Mouse (Mus musculus): ENCODE data around the gene Siglecf. TPM values are rescaled to one million over a fixed set of nuclear protein-coding genes. Genes with fewer than 3 reads are reported as not detected.

Siglecf gene
- total and polyA plus RNA-seq, 3 experiments = 0.14 TPM; not detected in 2

GRCm38 (mm10) chr7:43409084-43409483 is 57.9 kb downstream of the Siglecf start:
- no peaks in the 10 kb centered on the region for H3K4me1 ChIP-seq (ENCODE audit: control insufficient read depth, insufficient read depth, low read length)
- TF ChIP-seq EP300 (IDR thresholded peaks at IDR 0.05; ENCODE audit: insufficient read depth, low read depth, low read length) (no peak), POLR2A (IDR thresholded peaks at IDR 0.05; ENCODE audit: insufficient read depth, low read depth, low read length) (no peak), CTCF (IDR thresholded peaks at IDR 0.05) (no peak)

More at GRCm38 (mm10) chr7:43409084-43409483, 57.9 kb downstream of the Siglecf start:
- no peak for DNase-seq
- no peaks in the 10 kb centered on the region for H3K36me3 ChIP-seq (ENCODE audit: control insufficient read depth, insufficient read depth, low read length)
- intact Hi-C loops (cut with DNase I) = no loop called here
- H3K79me2 ChIP-seq (replicated peaks; ENCODE audit: control insufficient read depth, insufficient read depth, low read length) = no peaks in the 10 kb centered on the region
- H3K9ac ChIP-seq (ENCODE audit: low read depth, low read length) = no peak overlapping the region
- H3K27ac ChIP-seq = no peak overlapping the region
- H3K27me3 ChIP-seq (ENCODE audit: control insufficient read depth, insufficient read depth, low read length) = no peaks in the 10 kb centered on the region
- WGBS = 57% methylated on average over 3 of the region's 3 CpGs
- H3K4me3 ChIP-seq = no peak overlapping the region

Other genes starting within 250 kb of the Siglecf start
- not detected for gene Zfp936, start 237.1 kb upstream of the Siglecf start, total RNA-seq (2021)
- not detected in 2 replicates for gene Zfp936, start 237.1 kb upstream of the Siglecf start, polyA plus RNA-seq (2012; rRNA removed)
- gene Zfp715, start 38.0 kb upstream of the Siglecf start, total RNA-seq (2021) = 10 to 100 TPM; 11.5 to 15.1 TPM
- 6.6 and 11.0 TPM in 2 replicates for gene Zfp715, start 38.0 kb upstream of the Siglecf start, polyA plus RNA-seq (2012; rRNA removed)
- gene Siglecg, start 56.9 kb downstream of the Siglecf start, total RNA-seq (2021) = under 1 TPM; 0.18 to 0.50 TPM
- 2.0 and 3.2 TPM in 2 replicates for gene Siglecg, start 56.9 kb downstream of the Siglecf start, polyA plus RNA-seq (2012; rRNA removed)
- gene Lim2, start 76.3 kb downstream of the Siglecf start, total RNA-seq (2021) = not detected
- gene Lim2, start 76.3 kb downstream of the Siglecf start, polyA plus RNA-seq (2012; rRNA removed) = not detected in 2 replicates
- gene Nkg7, start 85.7 kb downstream of the Siglecf start, total RNA-seq (2021) = not detected
- gene Nkg7, start 85.7 kb downstream of the Siglecf start, polyA plus RNA-seq (2012; rRNA removed) = 1.6 and 4.9 TPM in 2 replicates
- gene Cldnd2, start 89.4 kb downstream of the Siglecf start, total RNA-seq (2021) = not detected
- not detected in 2 replicates for gene Cldnd2, start 89.4 kb downstream of the Siglecf start, polyA plus RNA-seq (2012; rRNA removed)
- gene Etfb, start 92.7 kb downstream of the Siglecf start, total RNA-seq (2021) = 1,000 to 10,000 TPM; 1,250 to 1,384 TPM
- 731 and 1,097 TPM in 2 replicates for gene Etfb, start 92.7 kb downstream of the Siglecf start, polyA plus RNA-seq (2012; rRNA removed)
- gene Gm45233, start 92.8 kb downstream of the Siglecf start, total RNA-seq (2021) = under 1 TPM; 0.73 to 0.82 TPM
- 2.2 and 4.7 TPM in 2 replicates for gene Gm45233, start 92.8 kb downstream of the Siglecf start, polyA plus RNA-seq (2012; rRNA removed)
- gene Vsig10l, start 111.8 kb downstream of the Siglecf start, total RNA-seq (2021) = 1 to 10 TPM; 1.0 to 1.1 TPM
- 3.0 TPM in 2 replicates for gene Vsig10l, start 111.8 kb downstream of the Siglecf start, polyA plus RNA-seq (2012; rRNA removed)
- gene Iglon5, start 138.7 kb downstream of the Siglecf start, total RNA-seq (2021) = under 1 TPM; 0.14 to 0.16 TPM
- 0.56 and 0.78 TPM in 2 replicates for gene Iglon5, start 138.7 kb downstream of the Siglecf start, polyA plus RNA-seq (2012; rRNA removed)
- not detected for gene 4931406B18Rik, start 154.6 kb downstream of the Siglecf start, total RNA-seq (2021)
- gene 4931406B18Rik, start 154.6 kb downstream of the Siglecf start, polyA plus RNA-seq (2012; rRNA removed) = not detected in 2 replicates
- gene Cd33, start 193.1 kb downstream of the Siglecf start, total RNA-seq (2021) = 1 to 10 TPM; 2.4 to 3.5 TPM
- gene Cd33, start 193.1 kb downstream of the Siglecf start, polyA plus RNA-seq (2012; rRNA removed) = 7.6 and 7.9 TPM in 2 replicates
- gene Zfp658, start 210.9 kb downstream of the Siglecf start, total RNA-seq (2021) = under 1 TPM; 0.86 to 0.93 TPM
- 0.70 and 1.0 TPM in 2 replicates for gene Zfp658, start 210.9 kb downstream of the Siglecf start, polyA plus RNA-seq (2012; rRNA removed)
- gene Zfp719, start 228.3 kb downstream of the Siglecf start, total RNA-seq (2021) = 1 to 10 TPM; 3.8 to 5.9 TPM
- gene Zfp719, start 228.3 kb downstream of the Siglecf start, polyA plus RNA-seq (2012; rRNA removed) = 1.4 and 3.3 TPM in 2 replicates